Mouse (Mus musculus): ENCODE results near the gene Olfr1356. TPM values are rescaled to one million over a fixed set of nuclear protein-coding genes. Genes with fewer than 3 reads are reported as not detected.
A peak's percentile ranks its signal among the peaks of the same experiment; 100 is the strongest.
"Not testable (repeated sequence)": the region's sequence is repeated elsewhere in the genome, so short reads cannot be mapped to it uniquely, and the experiment has no call there.

Olfr1356 gene
- not detected in 2 replicates for polyA plus RNA-seq (2011; ENCODE audit: insufficient read depth, insufficient read length, low read depth, missing spikeins)

DNA sequence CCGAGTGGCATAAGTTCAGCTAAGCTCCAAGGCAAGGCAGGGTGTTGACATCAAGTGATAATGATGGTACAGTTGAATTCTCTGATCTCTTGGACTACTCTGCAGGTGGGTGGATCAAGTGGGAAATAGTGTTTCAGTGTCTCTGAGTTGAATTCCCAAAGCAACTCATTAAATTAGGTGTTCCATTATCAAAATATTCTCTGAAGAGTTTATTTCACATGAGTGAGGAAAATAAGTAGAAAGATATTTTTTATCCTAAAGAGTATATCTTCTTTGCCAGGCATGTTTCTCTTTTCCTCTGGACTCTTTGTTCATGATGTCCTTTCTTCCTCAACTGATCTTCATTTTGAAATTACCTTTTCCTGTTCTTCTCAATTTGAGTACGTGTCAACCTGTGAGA is at the start of gene Olfr1356:
Gene Olfr1356, minus strand, starts transcription at position 101 of the 400 bp plus-strand sequence.
- Histone ChIP-seq H3K36me3 (ENCODE audit: control insufficient read depth, insufficient read depth, low read length, poor library complexity, severe bottlenecking) (no peaks in the 10 kb centered on the region), H3K27me3 (ENCODE audit: control insufficient read depth, insufficient read depth, low read length, poor library complexity, severe bottlenecking) (no peaks in the 10 kb centered on the region), H3K9ac (ENCODE audit: low read depth, poor library complexity, severe bottlenecking) (no peak within 1 kb of the TSS), H3K27ac (ENCODE audit: insufficient read depth, low read length) (no peak within 1 kb of the TSS), H3K9me3 (replicated peaks; ENCODE audit: control insufficient read depth, insufficient read depth, low read length, poor library complexity, severe bottlenecking) (no peaks in the 10 kb centered on the region), H3K4me3 (ENCODE audit: low read depth, low read length) (no peak within 1 kb of the TSS), H3K4me1 (ENCODE audit: control insufficient read depth, insufficient read depth, low read length) (no peaks in the 10 kb centered on the region)
- TF ChIP-seq EP300 (IDR thresholded peaks at IDR 0.05; ENCODE audit: insufficient read depth, low read depth, low read length) (no peak), POLR2A (IDR thresholded peaks at IDR 0.05; ENCODE audit: insufficient read depth, low read length) (no peak), CTCF (IDR thresholded peaks at IDR 0.05; ENCODE audit: low read depth, low read length) (no peak)

GRCm38 (mm10) chr10:78875240-78875639 is 23.3 kb upstream of the Olfr1356 start, which contains the start of gene Olfr1355:
Gene Olfr1355 (plus strand): TSS chr10:78875540.
- TF ChIP-seq EP300 (IDR thresholded peaks at IDR 0.05; ENCODE audit: insufficient read depth, low read depth, low read length) (no peak), POLR2A (IDR thresholded peaks at IDR 0.05; ENCODE audit: insufficient read depth, low read length) (no peak), CTCF (IDR thresholded peaks at IDR 0.05; ENCODE audit: low read depth, low read length) (no peak)
- Histone ChIP-seq H3K4me3 (ENCODE audit: low read depth, low read length) (no peak within 1 kb of the TSS), H3K36me3 (ENCODE audit: control insufficient read depth, insufficient read depth, low read length, poor library complexity, severe bottlenecking) (no peaks in the 10 kb centered on the region), H3K9ac (ENCODE audit: low read depth, poor library complexity, severe bottlenecking) (no peak within 1 kb of the TSS), H3K4me1 (ENCODE audit: control insufficient read depth, insufficient read depth, low read length) (no peaks in the 10 kb centered on the region), H3K9me3 (replicated peaks; ENCODE audit: control insufficient read depth, insufficient read depth, low read length, poor library complexity, severe bottlenecking) (no peaks in the 10 kb centered on the region), H3K27me3 (ENCODE audit: control insufficient read depth, insufficient read depth, low read length, poor library complexity, severe bottlenecking) (no peaks in the 10 kb centered on the region), H3K27ac (ENCODE audit: insufficient read depth, low read length) (no peak within 1 kb of the TSS)

GRCm38 (mm10) chr10:78840456-78840855 is 11.5 kb downstream of the Olfr1356 start:
- H3K4me1 ChIP-seq (ENCODE audit: control insufficient read depth, insufficient read depth, low read length); H3K36me3 ChIP-seq (ENCODE audit: control insufficient read depth, insufficient read depth, low read length, poor library complexity, severe bottlenecking); H3K4me3 ChIP-seq (ENCODE audit: low read depth, low read length); H3K27ac ChIP-seq (ENCODE audit: insufficient read depth, low read length); H3K27me3 ChIP-seq (ENCODE audit: control insufficient read depth, insufficient read depth, low read length, poor library complexity, severe bottlenecking); H3K9me3 ChIP-seq (replicated peaks; ENCODE audit: control insufficient read depth, insufficient read depth, low read length, poor library complexity, severe bottlenecking); H3K9ac ChIP-seq (ENCODE audit: low read depth, poor library complexity, severe bottlenecking): not testable (repeated sequence)

GRCm38 (mm10) chr10:78812358-78813060 is 39.5 kb downstream of the Olfr1356 start:
- Histone ChIP-seq H3K4me3 (ENCODE audit: low read depth, low read length) (no peak overlapping the region), H3K9me3 (replicated peaks; ENCODE audit: control insufficient read depth, insufficient read depth, low read length, poor library complexity, severe bottlenecking) (peaks cover 26% of the 10 kb centered on the region), H3K9ac (ENCODE audit: low read depth, poor library complexity, severe bottlenecking) (no peak overlapping the region), H3K36me3 (ENCODE audit: control insufficient read depth, insufficient read depth, low read length, poor library complexity, severe bottlenecking) (no peaks in the 10 kb centered on the region), H3K4me1 (ENCODE audit: control insufficient read depth, insufficient read depth, low read length) (no peaks in the 10 kb centered on the region), H3K27me3 (ENCODE audit: control insufficient read depth, insufficient read depth, low read length, poor library complexity, severe bottlenecking) (no peaks in the 10 kb centered on the region), H3K27ac (ENCODE audit: insufficient read depth, low read length) (no peak overlapping the region)
- TF ChIP-seq POLR2A (IDR thresholded peaks at IDR 0.05; ENCODE audit: insufficient read depth, low read length), result no peak
- TF ChIP-seq EP300 (IDR thresholded peaks at IDR 0.05; ENCODE audit: insufficient read depth, low read depth, low read length), result no peak
- no peak for TF ChIP-seq CTCF (IDR thresholded peaks at IDR 0.05; ENCODE audit: low read depth, low read length)

DNA sequence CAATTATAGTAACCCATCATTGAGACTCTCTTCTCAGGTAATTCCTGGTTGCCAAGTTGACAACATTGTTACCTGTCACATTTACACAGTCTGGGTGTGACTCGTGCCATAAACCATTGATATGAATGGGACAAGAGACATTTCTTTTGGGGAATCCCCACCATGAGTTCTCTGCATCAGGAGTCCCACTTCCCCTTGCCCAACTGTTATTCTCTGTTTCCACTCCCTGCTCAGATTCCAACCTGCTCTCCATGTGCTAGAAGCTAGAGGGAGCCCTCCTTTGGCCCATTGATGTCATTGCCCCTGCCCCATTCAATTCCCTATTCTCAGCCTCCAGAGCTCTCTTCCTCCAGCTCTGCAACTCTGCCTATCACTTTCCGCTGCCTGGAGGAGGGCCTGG is 50.5 kb downstream of the Olfr1356 start:
- Histone ChIP-seq H3K4me1 (ENCODE audit: control insufficient read depth, insufficient read depth, low read length) (no peaks in the 10 kb centered on the region), H3K27ac (ENCODE audit: insufficient read depth, low read length) (no peak overlapping the region), H3K9me3 (replicated peaks; ENCODE audit: control insufficient read depth, insufficient read depth, low read length, poor library complexity, severe bottlenecking) (no peaks in the 10 kb centered on the region), H3K27me3 (ENCODE audit: control insufficient read depth, insufficient read depth, low read length, poor library complexity, severe bottlenecking) (no peaks in the 10 kb centered on the region), H3K4me3 (ENCODE audit: low read depth, low read length) (no peak overlapping the region), H3K36me3 (ENCODE audit: control insufficient read depth, insufficient read depth, low read length, poor library complexity, severe bottlenecking) (no peaks in the 10 kb centered on the region), H3K9ac (ENCODE audit: low read depth, poor library complexity, severe bottlenecking) (no peak overlapping the region)
- TF ChIP-seq CTCF (IDR thresholded peaks at IDR 0.05; ENCODE audit: low read depth, low read length) (peak; percentile 41), POLR2A (IDR thresholded peaks at IDR 0.05; ENCODE audit: insufficient read depth, low read length) (no peak), EP300 (IDR thresholded peaks at IDR 0.05; ENCODE audit: insufficient read depth, low read depth, low read length) (no peak)

Other genes with a start within 250 kb of the Olfr1356 start
- not detected in 2 replicates for gene Olfr1357, start 234.1 kb downstream of the Olfr1356 start, polyA plus RNA-seq (2011; ENCODE audit: insufficient read depth, insufficient read length, low read depth, missing spikeins)
- not detected in 2 replicates for gene Casp14, start 133.9 kb downstream of the Olfr1356 start, polyA plus RNA-seq (2011; ENCODE audit: insufficient read depth, insufficient read length, low read depth, missing spikeins)
- not detected in 2 replicates for gene Ccdc105, start 99.1 kb downstream of the Olfr1356 start, polyA plus RNA-seq (2011; ENCODE audit: insufficient read depth, insufficient read length, low read depth, missing spikeins)
- gene Slc1a6, start 71.7 kb downstream of the Olfr1356 start, polyA plus RNA-seq (2011; ENCODE audit: insufficient read depth, insufficient read length, low read depth, missing spikeins), result 0.87 and 0.88 TPM in 2 replicates
- not detected in 2 replicates for gene Olfr1355, start 23.4 kb upstream of the Olfr1356 start, polyA plus RNA-seq (2011; ENCODE audit: insufficient read depth, insufficient read length, low read depth, missing spikeins)
- gene Olfr1354, start 61.0 kb upstream of the Olfr1356 start, polyA plus RNA-seq (2011; ENCODE audit: insufficient read depth, insufficient read length, low read depth, missing spikeins), result not detected in 2 replicates
- gene Olfr8, start 98.5 kb upstream of the Olfr1356 start, polyA plus RNA-seq (2011; ENCODE audit: insufficient read depth, insufficient read length, low read depth, missing spikeins), result not detected in 2 replicates
- not detected in 2 replicates for gene Olfr1353, start 111.1 kb upstream of the Olfr1356 start, polyA plus RNA-seq (2011; ENCODE audit: insufficient read depth, insufficient read length, low read depth, missing spikeins)
- not detected in 2 replicates for gene Olfr1352, start 128.9 kb upstream of the Olfr1356 start, polyA plus RNA-seq (2011; ENCODE audit: insufficient read depth, insufficient read length, low read depth, missing spikeins)
- gene Olfr1351, start 160.3 kb upstream of the Olfr1356 start, polyA plus RNA-seq (2011; ENCODE audit: insufficient read depth, insufficient read length, low read depth, missing spikeins), result not detected in 2 replicates
- gene Olfr57, start 176.6 kb upstream of the Olfr1356 start, polyA plus RNA-seq (2011; ENCODE audit: insufficient read depth, insufficient read length, low read depth, missing spikeins), result not detected in 2 replicates
- gene 2610008E11Rik, start 245.4 kb upstream of the Olfr1356 start, polyA plus RNA-seq (2011; ENCODE audit: insufficient read depth, insufficient read length, low read depth, missing spikeins), result 25.3 and 27.2 TPM in 2 replicates